30 mouse cellular contexts compared by ENCODE assay signal in the genomic region with DNA sequence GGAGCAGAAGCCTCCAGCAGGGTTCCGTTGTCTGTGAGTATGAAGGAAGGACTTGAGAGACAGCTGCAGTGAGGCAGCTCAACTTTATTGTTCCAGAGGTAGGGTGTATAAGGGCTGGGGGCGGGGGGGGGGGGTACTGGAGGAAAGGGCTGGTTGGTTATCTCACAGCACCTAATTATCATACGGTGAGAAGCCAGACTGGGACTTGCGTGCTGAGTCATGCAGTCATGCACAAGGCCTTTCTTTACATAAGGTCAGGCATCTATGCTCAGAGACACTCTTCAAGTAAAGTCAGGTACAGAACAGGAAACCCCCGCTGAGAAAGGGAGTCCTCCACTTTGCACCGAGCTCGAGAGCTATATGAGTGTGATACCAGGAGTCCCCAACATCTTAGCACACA. TPM values are rescaled to one million over a fixed set of nuclear protein-coding genes. Genes with fewer than 3 reads are reported as not detected.
"Had no signal": no experiment of that assay in that cellular context is flagged by ENCODE, and none has a peak within 500 bp of the region (broad histone marks: within the 10 kb centered on the region; RNA-seq: fewer than 3 reads in every experiment).

No protein-coding gene starts in this region.

- ATAC-seq: liver, embryonic 12.5 days; midbrain, embryonic 13.5 days; midbrain, embryonic 16.5 days had no signal

- H3K4me3 ChIP-seq: limb, embryonic 10.5 days; limb, embryonic 13.5 days; liver, embryonic 12.5 days; liver, embryonic 15.5 days; megakaryocyte, embryonic 14.5 days; midbrain, embryonic 10.5 days; midbrain, embryonic 13.5 days; myocyte had no signal

- H3K4me2 ChIP-seq: limb, embryonic 13.5 days; liver, embryonic 12.5 days; liver, embryonic 15.5 days; midbrain, embryonic 13.5 days had no signal

- H3K27ac ChIP-seq: limb, embryonic 10.5 days; limb, embryonic 13.5 days; liver, embryonic 12.5 days; liver, embryonic 15.5 days; macrophage; midbrain, embryonic 10.5 days; midbrain, embryonic 13.5 days had no signal

- H3K9me3 ChIP-seq: limb, embryonic 13.5 days; liver, embryonic 15.5 days; midbrain, embryonic 13.5 days had no signal

- H3K4me1 ChIP-seq: limb, embryonic 10.5 days; limb, embryonic 13.5 days; liver, embryonic 12.5 days; liver, embryonic 15.5 days; midbrain, embryonic 10.5 days; midbrain, embryonic 13.5 days had no signal

- H3K36me3 ChIP-seq: limb, embryonic 10.5 days; limb, embryonic 13.5 days; liver, embryonic 12.5 days; liver, embryonic 15.5 days; midbrain, embryonic 10.5 days; midbrain, embryonic 13.5 days had no signal

- DNase-seq: kidney, adult 11 months; kidney, adult 9 months; kidney, postnatal 14 days; kidney, postnatal 4 days; layer of hippocampus, adult 9-11 months; liver; lung, adult 2 months; right cerebral cortex, adult 18-20 months; right cerebral cortex, postnatal 14 days; right cerebral cortex, postnatal 4 days; thymus, postnatal 25 days had no signal

- H3K9ac ChIP-seq: limb, embryonic 13.5 days; liver, embryonic 12.5 days; liver, embryonic 15.5 days; midbrain, embryonic 13.5 days had no signal

RNA-seq across cellular contexts. Expression of a gene that starts 12.2 kb away (rescaled TPM):
- total RNA-seq: layer of hippocampus, adult 18-20 months; layer of hippocampus, postnatal 25 days; left cerebral cortex, adult 18-20 months; left cerebral cortex, postnatal 25 days; monocyte, adult 5-6 weeks had no signal
- polyA plus RNA-seq: kidney, embryonic 16.5 days; limb, embryonic 13.5 days; liver, embryonic 12.5 days; lung, adult 2 months; lung, embryonic 16.5 days; macrophage; midbrain, embryonic 10.5 days; midbrain, embryonic 13.5 days; midbrain, embryonic 16.5 days; myocyte; neural tube, embryonic 11.5 days; neural tube, embryonic 14.5 days had no signal
